Mouse (Mus musculus) stomach, embryonic 15.5 days (tissue): Measurements from ENCODE around the gene 6030468B19Rik. TPM values are rescaled to one million over a fixed set of nuclear protein-coding genes. Genes with fewer than 3 reads are reported as not detected.
A peak's percentile ranks its signal among the peaks of the same experiment; 100 is the strongest.
"Not testable (repeated sequence)": the region's sequence is repeated elsewhere in the genome, so short reads cannot be mapped to it uniquely, and the experiment has no call there.

ENCODE experiments used
- ATAC-seq: fragments of 200-750 bp; cut with Nextera tagmentation; 2 replicates; pipeline ENCODE4 v1.8.0; 2017; ENCODE audit warnings: low read depth, moderate number of reproducible peaks, moderate TSS enrichment; ENCODE audit not compliant: insufficient read depth, low FRiP score
- H3K27ac ChIP-seq: fragments of 300-500 bp; sonication (generic); 2 replicates; pipeline ENCODE4 v1.5.1; 2015; ENCODE audit warnings: mild to moderate bottlenecking, inconsistent platforms
- H3K27me3 ChIP-seq: fragments of 300-500 bp; sonication (generic); replicated peaks from 2 replicates; pipeline ENCODE4 v1.6.1; 2015; ENCODE audit warnings: inconsistent platforms
- H3K36me3 ChIP-seq: fragments of 300-500 bp; sonication (generic); 2 replicates; pipeline ENCODE4 v1.6.1; 2015; ENCODE audit warnings: inconsistent platforms
- H3K4me1 ChIP-seq: fragments of 300-500 bp; sonication (generic); 2 replicates; pipeline ENCODE4 v1.6.1; 2015; ENCODE audit warnings: inconsistent platforms
- H3K4me2 ChIP-seq: fragments of 300-500 bp; sonication (generic); 2 replicates; pipeline ENCODE4 v1.6.1; 2015; ENCODE audit warnings: mild to moderate bottlenecking, inconsistent platforms
- H3K4me3 ChIP-seq: fragments of 300-500 bp; sonication (generic); replicated peaks from 2 replicates; pipeline ENCODE4 v1.5.1; 2015; ENCODE audit warnings: inconsistent platforms
- H3K9ac ChIP-seq: fragments of 300-500 bp; sonication (generic); 2 replicates; pipeline ENCODE4 v1.6.1; 2015; ENCODE audit warnings: inconsistent platforms
- H3K9me3 ChIP-seq: fragments of 300-500 bp; sonication (generic); 2 replicates; pipeline ENCODE4 v1.6.1; 2016; ENCODE audit warnings: inconsistent platforms
- WGBS: fragments of 180-500 bp; shearing (Covaris S2); methylation state at CpG from one replicate; pipeline ENCODE4 v1.1.7; 2015; 5-methylcytosine and 5-hydroxymethylcytosine counted together
- polyA plus RNA-seq: library from polyadenylated mRNA; unstranded; fragments of >200 nt; fragmentation: Nextera tagmentation; extraction: Ambion mirVana; gene quantifications from 2 replicates; pipeline ENCODE4 v1.2.1, GENCODE M21; 2015

Gene 6030468B19Rik
- polyA plus RNA-seq, 1 experiment from 2014 or later: 7.2 TPM

- H3K9me3 ChIP-seq: no peaks in the 10 kb centered on the region
- H3K27me3 ChIP-seq: no peaks in the 10 kb centered on the region
- no peaks in the 10 kb centered on the region for H3K36me3 ChIP-seq
- H3K27ac ChIP-seq: peak overlapping the region; percentile 94
- H3K4me3 ChIP-seq: peak overlapping the region; percentile 47
- H3K9ac ChIP-seq: peak overlapping the region; percentile 17
- H3K4me1 ChIP-seq: peaks cover 48% of the 10 kb centered on the region
- 3% methylated on average over 17 of the region's 17 CpGs for WGBS
- H3K4me2 ChIP-seq: peak overlapping the region; percentile 80
- ATAC-seq: no peak
Observed at GRCm38 (mm10) chr11:117780199-117780515, 17.3 kb upstream of the 6030468B19Rik start.

- H3K4me1 ChIP-seq: peaks cover 48% of the 10 kb centered on the region
- no peaks in the 10 kb centered on the region for H3K27me3 ChIP-seq
- WGBS: 2% methylated on average over 19 of the region's 19 CpGs
- H3K4me3 ChIP-seq: peak overlapping the region; percentile 47
- peak overlapping the region; percentile 80 for H3K4me2 ChIP-seq
- H3K9ac ChIP-seq: peak overlapping the region; percentile 17
- no peaks in the 10 kb centered on the region for H3K9me3 ChIP-seq
- peak; percentile 83 for ATAC-seq
- H3K36me3 ChIP-seq: no peaks in the 10 kb centered on the region
- peak overlapping the region; percentile 94 for H3K27ac ChIP-seq
Observed at GRCm38 (mm10) chr11:117780582-117781111, 16.8 kb upstream of the 6030468B19Rik start.

GRCm38 (mm10) chr11:117781199-117781821 is 16.1 kb upstream of the 6030468B19Rik start:
- ATAC-seq: no peak
- Histone ChIP-seq H3K4me1 (peaks cover 51% of the 10 kb centered on the region), H3K4me2 (peak overlapping the region; percentile 80), H3K27me3 (no peaks in the 10 kb centered on the region), H3K9ac (no peak overlapping the region), H3K36me3 (no peaks in the 10 kb centered on the region), H3K4me3 (peak overlapping the region; percentile 47), H3K27ac (peak overlapping the region; percentile 94), H3K9me3 (no peaks in the 10 kb centered on the region)
- 17% methylated on average over 18 of the region's 18 CpGs for WGBS

- H3K27ac ChIP-seq: peak within 1 kb of the TSS; percentile 94
- peaks cover 51% of the 10 kb centered on the region for H3K4me1 ChIP-seq
- peak within 1 kb of the TSS; percentile 80 for H3K4me2 ChIP-seq
- H3K9ac ChIP-seq: 0 out of 2 replicates have a peak within 1 kb of the TSS, but pooled peaks have one; percentile 22
- 55% methylated on average over 24 of the region's 24 CpGs for WGBS
- no peaks in the 10 kb centered on the region for H3K9me3 ChIP-seq
- peak; percentile 20; the same call in 1 of the 2 replicates for ATAC-seq
- no peaks in the 10 kb centered on the region for H3K27me3 ChIP-seq
- peak within 1 kb of the TSS; percentile 47 for H3K4me3 ChIP-seq
- H3K36me3 ChIP-seq: no peaks in the 10 kb centered on the region
Observed at GRCm38 (mm10) chr11:117781993-117782704, 15.3 kb upstream of the 6030468B19Rik start, which contains the start of the genes Tmc8 and Tmc6. Tmc8 (plus strand) TSS chr11:117782076. Tmc6 (minus strand) TSS chr11:117782198.

- Histone ChIP-seq H3K27ac (peak overlapping the region; percentile 26; the same call in 1 of the 2 replicates), H3K4me1 (peaks cover 48% of the 10 kb centered on the region)
- WGBS: 50% methylated on average over 9 of the region's 9 CpGs
Observed at GRCm38 (mm10) chr11:117782705-117783034, 14.8 kb upstream of the 6030468B19Rik start.

GRCm38 (mm10) chr11:117783089-117783488 is 14.4 kb upstream of the 6030468B19Rik start:
- Histone ChIP-seq H3K4me3 (peak overlapping the region; percentile 32), H3K9ac (0 out of 2 replicates have a peak overlapping the region, but pooled peaks have one; percentile 22), H3K4me2 (peak overlapping the region; percentile 66), H3K27ac (peak overlapping the region; percentile 26; the same call in 1 of the 2 replicates), H3K27me3 (no peaks in the 10 kb centered on the region), H3K4me1 (peaks cover 47% of the 10 kb centered on the region), H3K9me3 (no peaks in the 10 kb centered on the region), H3K36me3 (no peaks in the 10 kb centered on the region)
- 6% methylated on average over 31 of the region's 31 CpGs for WGBS
- ATAC-seq: no peak

More at GRCm38 (mm10) chr11:117782705-117783034, 14.8 kb upstream of the 6030468B19Rik start:
- Histone ChIP-seq H3K4me3 (peak overlapping the region; percentile 32), H3K36me3 (no peaks in the 10 kb centered on the region), H3K4me2 (peak overlapping the region; percentile 66), H3K9me3 (no peaks in the 10 kb centered on the region), H3K9ac (0 out of 2 replicates have a peak overlapping the region, but pooled peaks have one; percentile 22), H3K27me3 (no peaks in the 10 kb centered on the region)
- ATAC-seq: no peak

- Histone ChIP-seq H3K36me3 (no peaks in the 10 kb centered on the region), H3K4me1 (peaks cover 42% of the 10 kb centered on the region), H3K4me3 (peak overlapping the region; percentile 32), H3K27ac (no peak overlapping the region; the same call in 1 of the 2 replicates), H3K27me3 (no peaks in the 10 kb centered on the region), H3K4me2 (peak overlapping the region; percentile 66), H3K9ac (no peak overlapping the region), H3K9me3 (no peaks in the 10 kb centered on the region)
- no peak for ATAC-seq
- WGBS: 47% methylated on average over 10 of the region's 10 CpGs
Observed at GRCm38 (mm10) chr11:117783683-117784309, 13.7 kb upstream of the 6030468B19Rik start.

GRCm38 (mm10) chr11:117786294-117786693 is 11.2 kb upstream of the 6030468B19Rik start:
- no peaks in the 10 kb centered on the region for H3K9me3 ChIP-seq
- H3K4me3 ChIP-seq: no peak overlapping the region
- H3K36me3 ChIP-seq: no peaks in the 10 kb centered on the region
- H3K9ac ChIP-seq: no peak overlapping the region
- H3K4me2 ChIP-seq: no peak overlapping the region
- ATAC-seq: no peak
- WGBS: 19% methylated on average over 10 of the region's 10 CpGs
- H3K27me3 ChIP-seq: no peaks in the 10 kb centered on the region
- H3K27ac ChIP-seq: no peak overlapping the region
- peaks cover 37% of the 10 kb centered on the region for H3K4me1 ChIP-seq

- H3K36me3 ChIP-seq, H3K27me3 ChIP-seq, ATAC-seq, H3K4me3 ChIP-seq, H3K9me3 ChIP-seq, H3K9ac ChIP-seq, H3K27ac ChIP-seq, H3K4me2 ChIP-seq: not testable (repeated sequence)
- peaks cover 31% of the 10 kb centered on the region for H3K4me1 ChIP-seq
- 80% methylated on average over 6 of the region's 7 CpGs for WGBS
Observed at GRCm38 (mm10) chr11:117788481-117788880, 9.0 kb upstream of the 6030468B19Rik start.

- no peaks in the 10 kb centered on the region for H3K36me3 ChIP-seq
- peak; percentile 20 for ATAC-seq
- H3K27me3 ChIP-seq: no peaks in the 10 kb centered on the region
- WGBS: 6% methylated on average over 14 of the region's 14 CpGs
- no peak overlapping the region for H3K9ac ChIP-seq
- peak overlapping the region; percentile 22 for H3K4me3 ChIP-seq
- no peaks in the 10 kb centered on the region for H3K9me3 ChIP-seq
- peaks cover 32% of the 10 kb centered on the region for H3K4me1 ChIP-seq
- peak overlapping the region; percentile 53 for H3K4me2 ChIP-seq
- peak overlapping the region; percentile 65; the same call in 1 of the 2 replicates for H3K27ac ChIP-seq
Observed at GRCm38 (mm10) chr11:117790286-117790685, 7.2 kb upstream of the 6030468B19Rik start.

GRCm38 (mm10) chr11:117790703-117791440 is 6.6 kb upstream of the 6030468B19Rik start:
- Histone ChIP-seq H3K36me3 (no peaks in the 10 kb centered on the region), H3K27ac (peak overlapping the region; percentile 65; the same call in 1 of the 2 replicates), H3K27me3 (no peaks in the 10 kb centered on the region), H3K9ac (no peak overlapping the region), H3K4me1 (peaks cover 32% of the 10 kb centered on the region), H3K9me3 (no peaks in the 10 kb centered on the region), H3K4me3 (peak overlapping the region; percentile 22), H3K4me2 (peak overlapping the region; percentile 53)
- peak; percentile 73 for ATAC-seq
- whole genome bisulfite sequencing: 33% methylated on average over 23 of the region's 23 CpGs
